Mouse (Mus musculus): Measurements from ENCODE around the gene Aff1. TPM values are rescaled to one million over a fixed set of nuclear protein-coding genes. Genes with fewer than 3 reads are reported as not detected.

Gene Aff1
- polyA plus RNA-seq, 1 experiment, result 2.9 TPM

- no peak for DNase-seq (ENCODE audit: low read depth)
- TF ChIP-seq CTCF (IDR thresholded peaks at IDR 0.05; ENCODE audit: borderline replicate concordance, extremely low read depth, insufficient read depth, insufficient read length) (no peak), POLR2A (IDR thresholded peaks at IDR 0.05; ENCODE audit: borderline replicate concordance, extremely low read depth, insufficient read depth, insufficient read length, poor library complexity, severe bottlenecking) (no peak)
Measured at GRCm38 (mm10) chr5:103830886-103831285, 138.7 kb downstream of the Aff1 start.

- peak; percentile 59 for DNase-seq (ENCODE audit: low read depth)
- TF ChIP-seq CTCF (IDR thresholded peaks at IDR 0.05; ENCODE audit: borderline replicate concordance, extremely low read depth, insufficient read depth, insufficient read length) (no peak), POLR2A (IDR thresholded peaks at IDR 0.05; ENCODE audit: borderline replicate concordance, extremely low read depth, insufficient read depth, insufficient read length, poor library complexity, severe bottlenecking) (no peak)
Measured at GRCm38 (mm10) chr5:103835471-103836147, 143.4 kb downstream of the Aff1 start.

DNA sequence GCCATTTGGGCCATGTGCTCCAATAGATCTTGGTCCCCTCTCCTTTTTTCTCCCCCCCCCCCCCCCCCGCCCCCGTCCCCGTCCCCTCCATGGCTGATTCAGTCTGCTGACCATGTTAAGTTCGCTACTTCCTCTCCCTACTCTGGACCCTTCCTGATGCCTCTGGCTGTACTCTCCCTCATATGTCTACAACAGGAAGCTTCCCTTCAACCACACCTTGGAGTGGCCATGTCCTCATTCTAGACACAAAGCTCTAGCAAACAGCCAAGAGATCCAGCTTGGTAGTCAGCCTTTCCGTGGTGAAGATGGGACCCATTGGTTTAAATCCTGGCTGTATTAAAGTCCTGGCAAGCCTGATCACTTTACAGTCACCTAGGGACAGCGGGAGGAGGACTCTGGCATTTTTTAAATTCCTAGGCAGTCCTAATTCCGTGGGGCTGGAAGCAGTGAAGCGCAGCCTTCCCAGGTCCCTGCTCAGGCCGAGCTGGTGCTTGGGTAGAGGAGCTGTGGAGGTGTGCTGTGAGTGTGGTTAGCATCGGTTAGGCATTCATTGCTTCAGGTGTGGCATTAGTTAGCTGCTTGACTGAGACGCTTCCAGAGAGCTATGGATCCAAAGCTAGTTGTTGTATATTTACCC lies 144.1 kb downstream of the Aff1 start:
- no peak for TF ChIP-seq POLR2A (IDR thresholded peaks at IDR 0.05; ENCODE audit: borderline replicate concordance, extremely low read depth, insufficient read depth, insufficient read length, poor library complexity, severe bottlenecking)
- no peak for TF ChIP-seq CTCF (IDR thresholded peaks at IDR 0.05; ENCODE audit: borderline replicate concordance, extremely low read depth, insufficient read depth, insufficient read length)

GRCm38 (mm10) chr5:103838550-103839264 lies 146.5 kb downstream of the Aff1 start:
- no peak for DNase-seq (ENCODE audit: low read depth)
- TF ChIP-seq CTCF (IDR thresholded peaks at IDR 0.05; ENCODE audit: borderline replicate concordance, extremely low read depth, insufficient read depth, insufficient read length) (no peak), POLR2A (IDR thresholded peaks at IDR 0.05; ENCODE audit: borderline replicate concordance, extremely low read depth, insufficient read depth, insufficient read length, poor library complexity, severe bottlenecking) (no peak)

More for the DNA sequence above, 144.1 kb downstream of the Aff1 start:
- DNase-seq (ENCODE audit: low read depth), result no peak

GRCm38 (mm10) chr5:103839265-103839626 lies 147.1 kb downstream of the Aff1 start:
- TF ChIP-seq POLR2A (IDR thresholded peaks at IDR 0.05; ENCODE audit: borderline replicate concordance, extremely low read depth, insufficient read depth, insufficient read length, poor library complexity, severe bottlenecking), result no peak
- TF ChIP-seq CTCF (IDR thresholded peaks at IDR 0.05; ENCODE audit: borderline replicate concordance, extremely low read depth, insufficient read depth, insufficient read length), result no peak

DNA sequence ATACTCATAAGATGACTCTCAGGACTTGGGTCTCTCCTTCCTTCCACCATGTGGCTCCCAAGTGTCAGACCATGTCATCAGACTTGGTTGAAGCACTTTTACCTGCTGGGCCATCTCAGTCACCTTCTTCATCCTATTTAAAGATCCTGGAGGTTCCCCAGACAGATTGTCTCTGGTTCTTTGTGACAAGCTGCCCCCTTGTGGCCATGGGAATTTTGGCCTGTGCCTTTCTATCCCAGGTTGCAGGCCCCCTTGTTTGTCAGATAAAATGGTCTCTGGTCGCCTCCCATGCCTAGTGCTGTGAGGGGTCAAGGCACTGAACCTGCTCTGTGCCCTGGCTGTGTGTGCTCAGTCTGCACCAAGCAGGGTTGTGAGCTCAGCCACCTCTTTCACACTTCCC lies 151.8 kb downstream of the Aff1 start:
- peak; percentile 61 for DNase-seq (ENCODE audit: low read depth)
- TF ChIP-seq POLR2A (IDR thresholded peaks at IDR 0.05; ENCODE audit: borderline replicate concordance, extremely low read depth, insufficient read depth, insufficient read length, poor library complexity, severe bottlenecking), result no peak
- peak; percentile 60; the same call in 1 of the 2 replicates for TF ChIP-seq CTCF (IDR thresholded peaks at IDR 0.05; ENCODE audit: borderline replicate concordance, extremely low read depth, insufficient read depth, insufficient read length)

More at GRCm38 (mm10) chr5:103839265-103839626, 147.1 kb downstream of the Aff1 start:
- no peak for DNase-seq (ENCODE audit: low read depth)

- TF ChIP-seq CTCF (IDR thresholded peaks at IDR 0.05; ENCODE audit: borderline replicate concordance, extremely low read depth, insufficient read depth, insufficient read length) (no peak), POLR2A (IDR thresholded peaks at IDR 0.05; ENCODE audit: borderline replicate concordance, extremely low read depth, insufficient read depth, insufficient read length, poor library complexity, severe bottlenecking) (no peak)
- peak; percentile 87 for DNase-seq (ENCODE audit: low read depth)
Measured at GRCm38 (mm10) chr5:103845418-103846153, 153.4 kb downstream of the Aff1 start.

- DNase-seq (ENCODE audit: low read depth), result no peak
- TF ChIP-seq CTCF (IDR thresholded peaks at IDR 0.05; ENCODE audit: borderline replicate concordance, extremely low read depth, insufficient read depth, insufficient read length) (no peak), POLR2A (IDR thresholded peaks at IDR 0.05; ENCODE audit: borderline replicate concordance, extremely low read depth, insufficient read depth, insufficient read length, poor library complexity, severe bottlenecking) (no peak)
Measured at GRCm38 (mm10) chr5:103846154-103846551, 154.0 kb downstream of the Aff1 start.

- TF ChIP-seq POLR2A (IDR thresholded peaks at IDR 0.05; ENCODE audit: borderline replicate concordance, extremely low read depth, insufficient read depth, insufficient read length, poor library complexity, severe bottlenecking), result no peak
- no peak for TF ChIP-seq CTCF (IDR thresholded peaks at IDR 0.05; ENCODE audit: borderline replicate concordance, extremely low read depth, insufficient read depth, insufficient read length)
- DNase-seq (ENCODE audit: low read depth), result no peak
Measured at GRCm38 (mm10) chr5:103846609-103847008, 154.4 kb downstream of the Aff1 start.

- TF ChIP-seq CTCF (IDR thresholded peaks at IDR 0.05; ENCODE audit: borderline replicate concordance, extremely low read depth, insufficient read depth, insufficient read length), result no peak
- no peak for TF ChIP-seq POLR2A (IDR thresholded peaks at IDR 0.05; ENCODE audit: borderline replicate concordance, extremely low read depth, insufficient read depth, insufficient read length, poor library complexity, severe bottlenecking)
- no peak for DNase-seq (ENCODE audit: low read depth)
Measured at GRCm38 (mm10) chr5:103848546-103848945, 156.4 kb downstream of the Aff1 start.

Measured in brain, embryonic 14.5 days (tissue).